Mouse (Mus musculus) brain, embryonic 14.5 days (tissue): ENCODE data around the gene Mfsd4a. TPM values are rescaled to one million over a fixed set of nuclear protein-coding genes. Genes with fewer than 3 reads are reported as not detected.

Experiments used
- DNase-seq: peaks from one replicate; pipeline ENCODE4 v3.0.0-alpha.2; 2011; ENCODE audit warnings: low read depth
- CTCF ChIP-seq: fragments of 200-500 bp; IDR thresholded peaks from 2 replicates; pipeline ENCODE4 v1.5.1; 2012; ENCODE audit warnings: inconsistent platforms, mild to moderate bottlenecking, moderate library complexity, borderline replicate concordance; ENCODE audit not compliant: insufficient read depth, insufficient read length; ENCODE audit errors: extremely low read depth
- POLR2A ChIP-seq: fragments of 200-500 bp; IDR thresholded peaks from 2 replicates; pipeline ENCODE4 v1.6.1; 2012; ENCODE audit warnings: mild to moderate bottlenecking, inconsistent platforms, borderline replicate concordance; ENCODE audit not compliant: poor library complexity, insufficient read depth, insufficient read length, severe bottlenecking; ENCODE audit errors: extremely low read depth
- polyA plus RNA-seq: library from polyadenylated mRNA; depleted of rRNA; stranded (reverse); fragments of >200 nt; gene quantifications from 2 replicates; pipeline ENCODE4 v1.2.3, GENCODE M21; 2012

Gene Mfsd4a
- polyA plus RNA-seq, 1 experiment: 2.2 TPM

- DNase-seq: no peak
- no peak for TF ChIP-seq CTCF
Measured at GRCm38 (mm10) chr1:132032172-132032571, 35.7 kb downstream of the Mfsd4a start.

- DNase-seq: no peak
- no peak for TF ChIP-seq CTCF
- TF ChIP-seq POLR2A: no peak
Measured at GRCm38 (mm10) chr1:132030574-132030973, 37.3 kb downstream of the Mfsd4a start.

- DNase-seq: no peak
- TF ChIP-seq POLR2A (no peak), CTCF (no peak)
Measured at GRCm38 (mm10) chr1:132028413-132028812, 39.4 kb downstream of the Mfsd4a start.

- TF ChIP-seq CTCF (no peak), POLR2A (no peak)
- no peak for DNase-seq
Measured at GRCm38 (mm10) chr1:132027978-132028377, 39.9 kb downstream of the Mfsd4a start.

- TF ChIP-seq CTCF: no peak
- no peak for TF ChIP-seq POLR2A
- no peak for DNase-seq
Measured at GRCm38 (mm10) chr1:132026925-132027646, 40.8 kb downstream of the Mfsd4a start.

- TF ChIP-seq CTCF: no peak
- TF ChIP-seq POLR2A: no peak
- DNase-seq: no peak
Measured at GRCm38 (mm10) chr1:132022107-132022506, 45.8 kb downstream of the Mfsd4a start.

GRCm38 (mm10) chr1:132019876-132020275, 48.0 kb downstream of the Mfsd4a start:
- TF ChIP-seq POLR2A (no peak), CTCF (no peak)
- no peak for DNase-seq

GRCm38 (mm10) chr1:132016691-132017090, 51.2 kb downstream of the Mfsd4a start:
- TF ChIP-seq CTCF (no peak), POLR2A (no peak)
- DNase-seq: no peak

- TF ChIP-seq POLR2A (no peak), CTCF (0 out of 2 replicates have a peak, but pooled peaks have one; percentile 8)
- DNase-seq: no peak
Measured at GRCm38 (mm10) chr1:132014800-132015199, 53.1 kb downstream of the Mfsd4a start.

GRCm38 (mm10) chr1:132012861-132013260, 55.0 kb downstream of the Mfsd4a start:
- no peak for TF ChIP-seq CTCF
- TF ChIP-seq POLR2A: no peak
- DNase-seq: no peak

- no peak for TF ChIP-seq POLR2A
- no peak for TF ChIP-seq CTCF
Measured at GRCm38 (mm10) chr1:132011785-132012184, 56.1 kb downstream of the Mfsd4a start.

More at GRCm38 (mm10) chr1:132011785-132012184, 56.1 kb downstream of the Mfsd4a start:
- no peak for DNase-seq
